Mouse (Mus musculus) monocyte, adult 2 months (primary cell): ENCODE results near the gene Lrba.

ENCODE experiments used
- DNase-seq, 2 experiments: peaks; one replicate each; pipeline ENCODE4 v3.0.0; 2022; ENCODE audit warnings: low spot score in 2 of 2, low read depth in 1 of 2

Gene Lrba

DNA sequence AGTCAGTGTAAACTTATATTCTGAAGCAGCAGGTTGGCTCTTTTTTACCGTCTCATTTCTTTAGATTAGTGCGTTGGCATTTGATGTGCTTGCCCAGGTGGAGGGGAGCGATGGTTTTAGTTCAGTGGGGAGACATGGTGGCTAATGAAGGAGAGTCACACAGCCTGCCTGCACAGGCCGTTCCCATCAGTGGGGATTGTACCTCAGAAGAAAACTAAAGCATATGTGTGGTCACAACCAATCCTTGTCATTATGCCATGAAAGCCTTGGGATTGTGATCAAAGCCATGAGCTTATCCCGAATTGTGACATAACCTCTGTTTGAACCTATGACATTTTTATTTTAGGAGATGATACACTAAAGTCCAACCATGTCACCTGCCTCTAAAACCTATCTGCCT lies 434.8 kb downstream of the Lrba start:
- DNase-seq = no peak

DNA sequence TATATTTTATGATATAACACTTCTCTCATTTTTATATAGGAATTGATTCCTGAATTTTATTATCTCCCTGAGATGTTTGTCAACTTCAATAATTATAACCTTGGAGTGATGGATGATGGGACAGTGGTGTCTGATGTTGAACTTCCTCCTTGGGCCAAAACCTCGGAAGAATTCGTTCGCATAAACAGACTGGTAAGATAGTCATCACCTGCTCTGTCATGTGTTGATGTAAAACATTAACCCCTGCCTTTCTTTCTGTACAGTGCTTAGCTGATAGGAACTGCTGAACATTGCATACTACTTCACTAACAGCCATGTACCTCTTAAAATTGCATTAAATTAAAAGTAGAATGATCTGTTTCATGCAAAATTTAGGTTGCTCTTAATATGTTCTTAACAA lies 439.9 kb downstream of the Lrba start:
- DNase-seq = no peak

DNA sequence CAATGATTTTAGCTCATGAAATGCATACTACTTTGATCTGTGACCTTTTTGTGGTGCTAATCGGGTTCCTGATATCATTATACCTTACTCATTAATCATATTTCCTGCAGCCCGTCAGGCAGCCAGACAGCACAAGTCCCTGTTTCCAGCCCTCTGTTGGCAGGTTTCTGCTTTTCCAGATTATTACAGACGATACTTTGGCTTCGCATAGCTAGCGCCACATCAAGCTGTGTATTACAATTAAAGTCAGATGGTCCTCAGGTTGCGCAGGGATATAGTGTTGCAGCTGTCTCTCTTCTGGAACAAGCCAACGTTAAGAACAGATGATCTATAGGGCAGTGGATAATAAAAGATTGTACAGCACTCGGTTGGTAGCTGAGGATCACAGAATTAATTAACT lies 443.7 kb downstream of the Lrba start:
- DNase-seq = no peak

DNA sequence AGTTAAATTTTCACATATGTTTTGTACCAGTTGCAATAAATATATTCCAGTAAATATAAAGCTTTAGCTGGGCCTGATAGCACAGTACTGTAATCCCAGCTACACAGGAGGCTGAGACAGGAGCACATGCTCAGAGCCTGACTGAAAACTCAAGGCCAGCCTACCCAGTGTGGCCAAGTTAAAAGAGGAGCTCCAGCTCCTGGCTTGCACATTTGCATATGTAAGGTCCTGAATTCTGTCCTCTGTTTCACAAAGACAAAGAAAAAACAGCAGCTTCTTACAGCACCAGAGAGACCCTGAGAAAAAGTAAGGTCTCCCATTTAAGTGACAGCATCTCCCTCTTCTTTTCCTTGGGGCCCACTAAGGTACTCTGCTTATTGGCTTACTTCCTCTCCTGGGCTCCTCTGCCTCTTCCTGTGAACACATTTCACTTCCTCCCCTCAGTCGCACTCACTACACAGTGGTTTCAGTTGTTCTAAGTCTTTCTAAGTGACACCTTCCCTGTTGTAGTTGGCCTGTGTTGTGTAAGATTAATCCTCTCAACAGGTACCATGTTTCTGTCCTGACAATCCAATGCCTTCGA lies 453.2 kb downstream of the Lrba start:
- no peak for DNase-seq

DNA sequence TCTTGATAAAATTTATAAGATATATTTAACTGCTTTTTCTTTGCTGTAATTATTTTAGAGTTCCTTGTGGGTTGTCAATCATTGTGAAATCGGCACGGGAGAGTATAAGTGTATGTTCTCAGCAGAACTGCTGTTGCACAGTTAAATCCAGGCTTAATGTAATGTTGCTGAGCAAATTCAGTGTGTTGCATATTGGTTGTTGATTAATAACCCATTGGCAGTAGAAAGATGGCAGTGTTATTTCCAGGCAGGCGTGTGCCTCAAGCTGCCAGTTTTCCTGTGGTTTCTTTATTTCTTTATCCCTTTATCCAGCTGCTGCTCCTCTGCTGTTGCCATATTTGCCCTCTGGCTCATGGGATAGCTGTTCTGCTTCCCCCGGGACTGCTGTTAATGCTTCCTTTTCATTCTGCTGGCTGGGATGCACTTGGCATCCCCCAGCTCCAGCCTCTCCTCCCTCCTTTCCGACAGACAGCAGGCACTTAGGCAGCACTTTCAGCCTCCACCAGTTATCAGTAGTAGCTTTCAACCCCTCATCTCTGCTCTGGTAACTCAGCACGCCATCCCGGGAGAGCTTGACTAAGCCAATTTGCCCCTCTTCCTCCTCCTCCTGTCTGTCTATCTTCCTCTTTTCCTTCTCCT lies 463.2 kb downstream of the Lrba start:
- DNase-seq = no peak

DNA sequence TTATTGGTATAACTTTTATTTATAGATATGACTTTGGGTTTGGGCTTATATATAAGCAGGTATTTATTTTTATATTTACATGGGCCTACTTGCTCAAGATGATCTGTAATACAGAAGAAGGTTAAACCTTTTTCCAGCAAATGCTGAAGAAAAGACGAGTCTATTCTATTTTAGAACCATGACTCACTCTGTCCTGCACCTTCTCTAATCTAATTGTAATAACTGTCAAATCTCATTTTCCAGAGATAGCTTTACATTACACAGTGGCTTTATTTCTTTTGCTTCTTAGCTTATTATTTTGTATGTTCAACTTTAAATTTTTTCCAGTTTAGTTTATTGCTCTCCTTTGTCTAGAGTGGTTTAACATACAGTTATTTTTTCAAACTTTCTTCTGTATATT lies 464.0 kb downstream of the Lrba start:
- DNase-seq = no peak

DNA sequence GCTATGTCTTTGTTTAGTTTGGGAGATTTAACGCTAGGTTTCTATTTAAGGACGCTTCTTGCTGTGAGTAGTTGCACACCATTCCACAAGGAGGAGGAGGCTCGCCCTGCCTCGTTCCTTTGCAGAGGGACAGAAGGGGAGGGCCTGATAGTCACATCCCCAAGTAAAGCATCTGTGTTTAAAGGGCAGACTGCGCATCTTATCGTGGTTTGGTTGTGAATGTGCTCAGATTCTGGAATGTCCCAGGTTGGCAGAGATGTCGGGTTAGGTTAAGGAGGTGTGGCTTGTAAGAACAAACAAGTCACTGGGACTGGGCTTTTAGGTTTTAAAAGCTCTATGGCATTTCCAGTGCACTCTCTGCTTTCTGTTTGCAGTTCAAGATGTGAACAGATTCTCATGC lies 464.8 kb downstream of the Lrba start:
- DNase-seq = no peak

DNA sequence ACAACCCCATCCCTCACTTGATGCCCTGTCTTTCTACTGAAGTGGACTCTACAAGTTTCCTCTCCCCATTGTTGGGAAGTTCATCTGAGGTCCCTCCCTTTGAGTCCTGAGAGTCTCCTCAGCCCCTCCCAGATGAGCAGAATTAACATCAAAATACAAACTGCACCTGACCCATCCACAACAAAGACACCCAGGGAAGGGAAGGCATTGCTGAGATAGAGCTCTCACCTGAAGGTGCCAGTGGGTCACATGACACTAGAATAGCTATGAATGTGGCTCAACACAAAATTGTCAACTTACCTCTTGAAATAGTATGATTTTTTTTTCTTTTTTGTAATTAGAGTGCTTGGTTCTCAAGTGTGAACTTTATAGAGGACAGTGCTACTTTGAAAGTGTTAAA lies 468.3 kb downstream of the Lrba start:
- DNase-seq = no peak

DNA sequence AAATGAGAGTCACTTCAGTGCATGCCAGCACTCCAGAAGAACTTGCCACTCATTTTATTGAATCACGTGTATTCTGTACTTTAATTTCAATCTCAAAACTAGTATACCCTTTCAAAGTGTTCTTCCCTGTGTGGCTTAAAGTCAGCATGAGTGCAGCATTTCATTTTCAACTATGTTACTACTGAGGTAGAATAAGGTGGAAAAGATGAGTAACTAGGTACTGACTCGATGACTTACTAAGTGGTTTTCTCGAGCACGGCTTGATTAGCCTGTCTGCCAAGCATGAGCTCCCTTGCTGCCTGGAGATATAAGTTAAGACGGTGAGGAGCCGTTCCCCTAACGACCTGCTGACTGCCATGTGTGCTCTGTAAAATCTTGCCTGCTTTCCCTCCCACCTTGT lies 469.1 kb downstream of the Lrba start:
- DNase-seq = no peak

DNA sequence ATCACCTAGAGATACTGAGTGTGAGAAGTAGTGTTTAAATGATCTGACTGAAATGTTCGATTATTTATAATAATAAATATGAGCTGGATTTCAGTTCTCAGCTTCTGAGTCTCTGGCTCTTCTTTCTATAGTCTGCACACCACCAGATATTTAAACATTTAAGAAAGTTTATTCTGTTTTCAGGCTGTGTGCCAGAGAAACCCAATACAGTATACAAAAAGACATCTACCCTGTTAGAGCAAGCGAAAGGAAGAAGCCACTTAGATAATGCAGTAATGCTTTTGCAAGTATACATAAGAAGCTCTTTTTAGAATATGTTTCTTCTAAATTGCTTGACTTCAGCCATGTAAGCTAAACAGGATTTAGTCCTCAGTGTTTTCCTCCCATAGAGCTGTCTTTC lies 474.5 kb downstream of the Lrba start:
- no peak for DNase-seq

DNA sequence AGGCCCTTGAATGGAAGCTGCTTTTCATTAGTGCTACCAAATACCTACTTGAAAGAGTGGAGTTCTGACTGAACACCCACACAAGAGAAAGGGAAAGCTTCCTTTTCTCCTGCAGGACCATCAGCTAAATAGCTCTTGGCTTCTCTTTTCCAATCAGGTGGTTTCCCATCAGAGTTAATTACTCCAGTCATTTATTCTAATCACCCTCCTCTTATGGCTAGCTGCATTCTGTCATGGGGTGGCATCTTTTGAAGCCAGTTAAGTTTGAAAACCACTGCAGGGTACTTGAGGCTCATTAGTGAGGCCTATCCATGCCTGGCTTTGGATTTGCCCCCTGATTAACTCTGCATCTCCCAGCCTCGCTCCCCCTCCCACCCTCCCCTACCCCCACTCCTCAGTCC lies 476.7 kb downstream of the Lrba start:
- DNase-seq = no peak

DNA sequence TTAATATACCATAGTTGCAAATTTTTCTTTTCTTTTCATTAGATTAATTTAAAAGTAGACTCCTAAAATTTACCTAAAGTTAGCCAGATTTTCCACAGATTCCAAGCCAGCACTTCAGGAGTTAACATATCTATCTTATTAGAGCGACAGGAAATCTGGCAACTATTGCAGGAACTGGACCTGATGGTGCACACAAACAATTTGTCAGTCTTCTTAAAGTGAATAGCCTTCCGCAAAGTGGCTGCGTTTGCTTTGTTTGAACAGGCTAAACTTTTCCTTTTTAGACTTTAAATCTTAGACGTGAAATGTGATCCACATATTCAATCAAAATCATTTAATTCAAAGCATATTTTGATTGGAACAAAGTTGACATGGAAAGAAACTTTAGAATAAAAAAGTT lies 485.0 kb downstream of the Lrba start:
- no peak for DNase-seq

DNA sequence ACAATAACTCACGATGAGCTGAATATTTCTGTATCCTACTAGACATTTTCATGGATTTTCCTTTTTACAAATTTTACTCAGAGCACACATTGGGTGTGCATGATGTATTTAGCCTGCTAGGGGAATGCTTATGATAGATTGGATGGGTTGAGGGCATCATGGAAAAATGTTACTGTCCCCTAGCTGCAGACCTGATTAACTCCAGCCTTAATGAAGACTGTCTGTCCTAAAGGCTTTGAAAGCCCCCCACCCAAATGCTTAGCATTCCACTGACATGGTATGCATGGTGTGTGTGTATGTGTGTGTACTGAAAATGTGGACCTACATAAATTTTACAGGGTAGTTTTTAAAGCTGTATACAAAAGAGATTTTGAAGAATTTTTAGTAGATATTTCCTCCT lies 487.1 kb downstream of the Lrba start:
- no peak for DNase-seq

DNA sequence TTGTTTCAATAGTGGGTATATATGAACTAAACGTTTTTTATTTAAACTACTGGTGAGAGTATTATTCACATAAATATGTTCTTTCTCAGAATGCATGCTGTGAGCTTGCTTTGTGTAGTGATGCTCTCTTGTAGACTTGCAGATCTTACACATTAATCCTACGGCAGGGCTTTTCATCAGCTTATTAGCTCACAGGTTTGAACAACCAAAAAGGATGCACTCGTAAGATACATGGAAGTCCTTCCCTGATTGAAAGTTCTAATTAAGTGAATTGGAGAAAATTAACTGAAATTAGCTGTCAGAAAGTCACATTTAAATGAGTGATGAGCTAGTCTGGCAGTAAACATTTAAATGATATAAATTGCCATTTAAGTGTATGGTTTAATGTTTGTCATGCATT lies 488.3 kb downstream of the Lrba start:
- no peak for DNase-seq

DNA sequence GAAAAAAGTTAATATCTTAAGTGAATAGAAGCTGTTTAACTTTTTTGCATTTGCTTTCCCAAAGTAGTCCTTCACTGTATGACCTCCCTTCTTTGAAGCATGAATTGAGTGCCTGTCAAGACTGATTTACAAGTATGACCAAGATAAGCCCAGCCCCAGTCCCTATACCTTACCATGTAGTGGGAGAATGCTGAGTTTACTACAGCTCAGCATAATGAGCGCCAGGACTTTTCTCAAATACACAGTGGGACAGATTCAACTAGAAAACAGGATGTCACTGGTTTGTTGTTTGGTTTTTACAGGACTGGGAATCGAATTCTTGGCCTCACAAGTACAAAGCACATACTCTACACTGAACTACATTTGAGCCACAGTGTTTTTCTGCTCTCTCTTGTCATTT lies 490.0 kb downstream of the Lrba start:
- no peak for DNase-seq

DNA sequence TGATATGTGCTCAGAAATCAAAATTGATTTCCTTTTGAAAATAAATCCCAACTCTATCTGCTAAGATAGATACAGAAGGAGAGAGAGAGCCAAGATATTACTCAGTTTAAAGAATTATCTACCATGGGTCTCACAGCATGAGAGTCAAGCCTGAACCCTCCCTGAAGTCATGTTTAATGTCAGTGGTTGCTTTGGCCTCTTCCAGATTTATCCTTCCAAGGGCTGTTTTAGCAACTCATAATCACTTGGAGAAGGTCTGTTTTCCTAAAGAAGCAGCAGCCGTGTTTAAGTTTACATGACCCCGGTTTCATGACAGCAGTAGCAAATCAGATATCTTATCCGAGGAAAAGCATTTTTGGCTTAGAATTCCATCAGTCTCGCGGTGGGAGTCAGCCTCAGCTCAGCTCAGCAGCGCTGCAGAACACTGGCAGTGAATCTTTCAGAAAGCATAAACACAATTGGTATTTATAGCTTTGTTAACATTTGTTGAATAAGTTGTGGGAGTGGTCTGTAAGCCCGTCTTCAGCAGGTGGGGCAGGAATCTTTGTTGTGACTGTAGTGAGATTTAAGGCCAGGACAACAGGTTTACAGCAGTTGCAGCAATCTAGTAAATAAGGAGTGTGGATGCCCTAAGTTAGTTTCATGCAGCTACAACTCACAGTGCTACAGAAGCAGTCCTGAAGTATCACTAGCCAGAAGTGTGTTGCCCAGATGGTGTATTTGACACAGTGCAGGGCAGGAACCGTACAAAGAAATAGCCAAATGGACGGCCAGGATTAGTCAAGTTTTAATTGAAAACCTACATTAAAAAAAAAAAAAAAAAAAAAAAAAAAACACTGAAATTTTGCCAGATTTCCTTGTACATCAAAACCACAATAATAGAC lies 499.2 kb downstream of the Lrba start:
- no peak for DNase-seq

DNA sequence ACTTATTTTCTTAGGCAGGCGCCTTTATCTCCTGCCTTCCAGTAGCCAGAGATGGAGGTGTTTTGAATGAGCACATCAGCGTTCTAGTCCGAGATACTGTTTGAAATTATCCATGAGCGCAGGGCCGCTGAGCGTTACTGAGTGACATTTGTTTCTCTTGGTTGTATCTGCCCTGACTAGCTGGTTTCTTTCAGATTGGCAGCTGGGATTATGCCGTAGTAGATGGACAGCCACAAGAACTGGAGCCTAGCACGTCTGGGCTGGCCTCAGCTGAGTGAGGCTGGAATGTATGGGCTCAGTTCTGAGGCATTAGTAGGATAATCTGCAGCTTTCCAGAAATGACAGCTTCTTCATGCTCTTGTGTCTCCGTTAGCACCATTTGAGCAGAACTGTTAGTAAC lies 500.6 kb downstream of the Lrba start:
- DNase-seq = no peak

DNA sequence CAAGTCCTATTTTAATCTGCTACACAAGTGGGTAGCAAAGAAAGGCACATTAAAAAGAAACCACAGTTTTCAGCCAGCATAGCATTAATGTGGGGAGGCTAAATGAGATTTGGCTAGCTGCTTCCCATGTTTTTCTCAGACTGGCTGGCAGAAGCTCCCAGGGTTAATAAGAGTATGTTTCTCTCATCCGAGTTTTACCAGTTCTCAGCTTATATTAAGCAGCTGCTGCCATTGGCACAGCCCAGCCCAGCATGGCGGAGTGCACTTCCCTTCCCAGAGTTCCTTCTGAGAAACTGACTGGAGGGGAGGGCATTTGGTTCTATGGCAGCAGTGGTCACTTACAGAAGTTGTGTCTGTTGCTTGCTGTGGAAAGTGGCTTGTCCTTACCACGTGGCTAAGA lies 514.4 kb downstream of the Lrba start:
- no peak for DNase-seq

DNA sequence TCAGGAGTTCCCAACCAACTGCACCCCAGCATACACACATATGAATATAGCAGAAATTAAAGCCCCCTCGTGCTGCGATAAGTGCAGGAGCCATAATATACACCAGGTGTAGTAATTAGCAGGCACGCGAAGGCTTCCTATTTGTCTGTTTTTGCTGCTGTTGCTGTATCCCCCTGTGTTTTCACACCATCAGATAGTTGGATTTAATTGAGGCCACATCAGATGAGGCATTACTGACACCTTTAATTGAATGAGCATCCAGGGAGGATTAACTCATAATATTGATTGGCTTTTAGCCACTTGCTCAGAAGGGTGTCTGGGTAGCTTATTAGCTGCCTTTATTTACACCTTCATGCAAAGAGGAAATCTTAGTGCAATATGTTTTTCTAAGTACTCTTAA lies 515.3 kb downstream of the Lrba start:
- DNase-seq = no peak

DNA sequence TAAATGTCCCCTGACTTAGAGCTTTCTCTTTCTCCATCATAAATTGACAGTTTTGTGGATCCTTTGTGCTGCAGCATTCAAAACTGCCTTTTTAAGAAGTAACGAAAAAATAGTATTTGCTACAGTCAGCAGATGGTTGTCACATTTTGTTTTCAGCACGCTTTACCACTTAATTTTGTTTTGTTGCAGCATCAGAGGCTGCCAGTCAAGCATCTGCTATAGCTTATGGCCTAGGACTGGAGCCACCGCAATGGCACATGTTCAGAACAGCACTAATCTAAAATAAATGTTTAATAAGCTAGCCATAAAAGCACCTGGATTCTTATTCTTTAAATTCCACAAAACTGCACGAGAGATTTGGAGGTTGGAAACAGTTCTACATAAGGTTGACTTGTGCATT lies 520.9 kb downstream of the Lrba start:
- DNase-seq = no peak

DNA sequence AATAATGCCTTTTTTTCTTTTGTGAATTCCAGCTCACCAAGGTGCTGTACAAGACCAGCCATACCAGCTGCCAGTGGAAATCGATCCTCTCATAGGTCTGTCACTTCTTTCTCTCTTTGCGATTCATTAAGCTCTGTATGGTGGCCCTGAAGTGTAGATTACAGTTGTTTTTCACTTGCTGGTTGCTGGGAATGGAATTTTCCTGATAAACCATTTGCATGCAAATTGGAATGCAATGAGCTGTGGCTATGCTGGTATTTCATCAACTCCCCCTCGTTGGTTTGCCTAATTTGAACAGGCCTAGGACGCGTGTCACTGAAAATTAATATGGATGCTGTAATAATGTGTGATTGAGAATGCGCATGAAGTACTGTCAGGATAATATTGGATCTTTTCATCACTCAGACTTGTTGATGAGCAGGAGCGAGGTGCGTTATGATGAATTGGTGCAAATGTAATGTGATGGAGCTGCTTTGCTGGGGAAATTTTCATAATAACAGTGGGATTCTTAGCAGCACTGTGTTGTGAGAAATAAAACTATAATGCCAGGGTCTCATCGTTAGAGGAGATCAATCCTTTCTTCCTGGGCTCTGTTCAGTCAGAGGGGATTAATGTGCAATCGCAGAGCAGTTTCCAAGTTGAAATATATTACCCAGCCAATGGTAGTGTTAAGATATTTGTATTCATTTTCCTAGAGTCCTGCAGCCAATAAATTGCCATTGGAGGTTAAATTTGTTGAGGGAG lies 521.5 kb downstream of the Lrba start:
- no peak for DNase-seq

DNA sequence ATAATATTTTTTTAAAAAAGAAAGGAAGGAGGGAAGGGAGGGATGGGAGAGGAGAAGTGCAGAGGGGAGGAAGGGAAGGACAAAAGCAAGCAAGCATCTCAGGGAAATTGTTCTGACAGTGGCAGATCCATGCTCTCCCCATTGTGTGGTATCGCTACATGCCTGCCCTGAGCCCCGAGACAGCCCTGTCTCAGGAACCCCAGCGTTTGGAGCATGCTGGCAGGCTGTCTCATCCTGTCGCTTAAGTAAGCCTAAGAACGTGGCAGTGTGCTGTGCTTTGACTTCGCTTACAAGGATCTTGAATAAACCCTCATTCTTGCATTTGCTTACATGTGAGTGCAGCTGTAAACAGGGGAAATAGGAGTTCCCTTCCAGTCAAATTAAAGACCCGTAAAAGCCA lies 526.2 kb downstream of the Lrba start:
- DNase-seq = no peak
